In the genomic region with DNA sequence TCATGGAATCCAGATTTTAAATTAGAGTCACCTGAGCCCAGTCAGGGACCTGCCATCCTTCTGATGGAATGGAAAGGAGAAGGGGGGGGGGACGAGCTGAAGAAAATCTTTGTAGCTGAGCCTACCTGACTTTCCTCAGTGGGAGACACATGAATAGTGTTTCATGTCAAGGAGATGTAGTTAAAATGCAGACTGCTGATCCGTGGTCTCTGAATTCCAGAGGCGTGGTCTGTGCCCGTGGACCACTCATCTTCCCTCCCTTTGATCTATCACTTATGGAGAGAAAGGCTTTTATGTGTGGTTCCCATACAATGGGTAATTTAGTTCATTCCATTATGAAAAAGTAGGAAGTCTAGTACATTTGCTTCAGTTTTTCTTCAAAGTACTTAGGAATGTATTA, we compare ENCODE assay signal across 35 mouse cellular contexts.
"Had no signal": no experiment of that assay in that cellular context is flagged by ENCODE, and none has a peak within 500 bp of the region (broad histone marks: within the 10 kb centered on the region; RNA-seq: fewer than 3 reads in every experiment).

No protein-coding gene starts in this region.

- H3K4me3 ChIP-seq: heart, adult 2 months; heart, embryonic 10.5 days; heart, embryonic 12.5 days; heart, embryonic 13.5 days; heart, embryonic 15.5 days; hindbrain, embryonic 10.5 days; hindbrain, embryonic 12.5 days; hindbrain, embryonic 13.5 days; hindbrain, embryonic 15.5 days; intestine, embryonic 15.5 days; kidney, embryonic 15.5 days; layer of hippocampus, adult 2 months had no signal

- H3K9ac ChIP-seq: heart, embryonic 12.5 days; heart, embryonic 13.5 days; heart, embryonic 15.5 days; hindbrain, embryonic 12.5 days; hindbrain, embryonic 13.5 days; hindbrain, embryonic 14.5 days; hindbrain, embryonic 15.5 days; intestine, embryonic 15.5 days; kidney, embryonic 15.5 days had no signal

- H3K27me3 ChIP-seq: heart, embryonic 12.5 days; heart, embryonic 13.5 days; heart, embryonic 15.5 days; hindbrain, embryonic 12.5 days; hindbrain, embryonic 13.5 days; hindbrain, embryonic 15.5 days; intestine, embryonic 15.5 days; kidney, embryonic 15.5 days had no signal

- H3K4me2 ChIP-seq: heart, embryonic 11.5 days; heart, embryonic 12.5 days; heart, embryonic 13.5 days; heart, embryonic 15.5 days; hindbrain, embryonic 12.5 days; hindbrain, embryonic 13.5 days; hindbrain, embryonic 14.5 days; hindbrain, embryonic 15.5 days; intestine, embryonic 15.5 days; kidney, embryonic 15.5 days had no signal

- ATAC-seq: hindbrain, embryonic 16.5 days; hindbrain, postnatal 0 days; inflammation-experienced regulatory T-cells, adult 6 months; intestine, embryonic 15.5 days; intestine, embryonic 16.5 days; intestine, postnatal 0 days had no signal

- H3K4me1 ChIP-seq: heart, embryonic 10.5 days; heart, embryonic 12.5 days; heart, embryonic 13.5 days; heart, embryonic 15.5 days; hindbrain, embryonic 15.5 days; intestine, embryonic 15.5 days had no signal

- H3K9me3 ChIP-seq: heart, embryonic 10.5 days; heart, embryonic 12.5 days; heart, embryonic 13.5 days; heart, embryonic 15.5 days; hindbrain, embryonic 10.5 days; hindbrain, embryonic 12.5 days; hindbrain, embryonic 13.5 days; hindbrain, embryonic 15.5 days; intestine, embryonic 15.5 days; kidney, embryonic 15.5 days had no signal

- DNase-seq: heart, adult 2 months; heart, postnatal 10 days; heart, postnatal 14 days; heart, postnatal 36 days; heart, postnatal 4 days; kidney, adult 11 months; kidney, adult 18-20 months; kidney, adult 8-10 months; kidney, adult 9 months; kidney, postnatal 10 days; kidney, postnatal 14 days; kidney, postnatal 25 days; kidney, postnatal 36 days; kidney, postnatal 4 days; layer of hippocampus, adult 9-11 months; layer of hippocampus, postnatal 36 days had no signal

- H3K36me3 ChIP-seq: heart, embryonic 10.5 days; heart, embryonic 12.5 days; heart, embryonic 13.5 days; heart, embryonic 15.5 days; hindbrain, embryonic 10.5 days; hindbrain, embryonic 12.5 days; hindbrain, embryonic 13.5 days; hindbrain, embryonic 15.5 days; intestine, embryonic 15.5 days; kidney, embryonic 15.5 days had no signal

- H3K27ac ChIP-seq: heart, adult 2 months; heart, embryonic 10.5 days; heart, embryonic 13.5 days; heart, embryonic 15.5 days; hindbrain, embryonic 10.5 days; hindbrain, embryonic 12.5 days; hindbrain, embryonic 13.5 days; hindbrain, embryonic 14.5 days; hindbrain, embryonic 15.5 days; hindbrain, postnatal 0 days; intestine, embryonic 15.5 days; kidney, embryonic 15.5 days; kidney, postnatal 0 days; layer of hippocampus, adult 2 months had no signal
